Comparison of ENCODE assay signal across 16 mouse cellular contexts in genomic region chr5:135951660-135952059, GRCm38 (mm10). TPM values are rescaled to one million over a fixed set of nuclear protein-coding genes. Genes with fewer than 3 reads are reported as not detected.
DNase-seq lines count a peak whose midpoint lies in the region; ATAC-seq and TF ChIP-seq lines count a peak whose summit lies in the region.
"Had no signal": no experiment of that assay in that cellular context is flagged by ENCODE, and none has a peak within 500 bp of the region (broad histone marks: within the 10 kb centered on the region; RNA-seq: fewer than 3 reads in every experiment).

No protein-coding gene starts in this region.

- WGBS in heart, embryonic 12.5 days, result 90% methylated on average over 2 of the region's 2 CpGs
- 78% methylated on average over 2 of the region's 2 CpGs for WGBS in bone marrow, adult 2 months
- WGBS in liver, embryonic 14.5 days (ENCODE audit: insufficient replicate concordance), result 63% methylated on average over 2 of the region's 2 CpGs

- intact Hi-C loops in left cerebral cortex, postnatal 36 days (cut with DNase I), result no loop called here

- H3K4me3 ChIP-seq in heart, embryonic 12.5 days, result no peak overlapping the region
- no peak overlapping the region for H3K4me3 ChIP-seq in bone marrow, adult 2 months (replicated peaks; ENCODE audit: control insufficient read depth, low read depth, low read length)
- H3K4me3 ChIP-seq in liver, embryonic 14.5 days (ENCODE audit: insufficient read depth in 1 of 2, low read depth in 2 of 2, low read length in 2 of 2), result no peak overlapping the region

- peaks cover under 1% of the 10 kb centered on the region for H3K4me1 ChIP-seq in heart, embryonic 12.5 days (replicated peaks)
- H3K4me1 ChIP-seq in bone marrow, adult 2 months (ENCODE audit: control insufficient read depth, insufficient read depth, low read length), result peaks cover 6% of the 10 kb centered on the region
- peaks cover 17 to 23% of the 10 kb centered on the region in 2 experiments for H3K4me1 ChIP-seq in liver, embryonic 14.5 days (replicated peaks; ENCODE audit: control insufficient read depth in 2 of 2, insufficient read depth in 2 of 2, low read length in 1 of 2)

- TF ChIP-seq EP300 in liver, embryonic 14.5 days (IDR thresholded peaks at IDR 0.05; ENCODE audit: low read depth), result no peak

- H3K36me3 ChIP-seq in heart, embryonic 12.5 days, result no peaks in the 10 kb centered on the region
- H3K36me3 ChIP-seq in liver, embryonic 14.5 days (replicated peaks; ENCODE audit: control insufficient read depth, insufficient read depth, low read depth), result no peaks in the 10 kb centered on the region

- H3K27ac ChIP-seq in heart, embryonic 12.5 days (ENCODE audit: poor library complexity, severe bottlenecking), result no peak overlapping the region
- H3K27ac ChIP-seq in bone marrow, adult 2 months (ENCODE audit: control insufficient read depth, insufficient read depth, low read depth, low read length, poor library complexity), result peak overlapping the region; percentile 55; the same call in 1 of the 2 replicates
- H3K27ac ChIP-seq in liver, embryonic 14.5 days, result peak overlapping the region; percentile 63

- 0 out of 2 replicates have a peak, but pooled peaks have one; percentile 40 for ATAC-seq in heart, embryonic 12.5 days (ENCODE audit: insufficient number of reproducible peaks, low FRiP score)
- peak; percentile 73 for ATAC-seq in liver, embryonic 14.5 days (ENCODE audit: insufficient read depth)

- H3K27me3 ChIP-seq in heart, embryonic 12.5 days (replicated peaks), result no peaks in the 10 kb centered on the region
- H3K27me3 ChIP-seq in liver, embryonic 14.5 days (ENCODE audit: control insufficient read depth, insufficient read depth, low read length), result no peaks in the 10 kb centered on the region

- no peak for TF ChIP-seq CTCF in bone marrow, adult 2 months (IDR thresholded peaks at IDR 0.05; ENCODE audit: control insufficient read depth, insufficient read depth, low read length)
- TF ChIP-seq CTCF in liver, embryonic 14.5 days (IDR thresholded peaks at IDR 0.05; ENCODE audit: low read depth), result no peak

- H3K4me2 ChIP-seq in heart, embryonic 12.5 days, result no peak overlapping the region
- H3K4me2 ChIP-seq in liver, embryonic 14.5 days (ENCODE audit: low read depth), result peak overlapping the region; percentile 52

- DNase-seq in heart, postnatal 4 days, result no peak
- DNase-seq in liver, embryonic 14.5 days (ENCODE audit: low read depth in 3 of 3, low spot score in 3 of 3), result no peak
- no peak for DNase-seq in left cerebral cortex, postnatal 36 days (ENCODE audit: low spot score in 2 of 2)
- no peak for DNase-seq in lung, postnatal 25 days (ENCODE audit: low spot score)
- DNase-seq in cerebellum, postnatal 10 days, result no peak
- DNase-seq: adrenal gland, adult 8-10 months; cerebellum, adult 18-20 months; gastrocnemius, postnatal 14 days; kidney, adult 8-10 months had no signal

- H3K9ac ChIP-seq in heart, embryonic 12.5 days, result no peak overlapping the region
- H3K9ac ChIP-seq in liver, embryonic 14.5 days (replicated peaks), result peak overlapping the region; percentile 33; the same call in 1 of the 2 replicates

- no peaks in the 10 kb centered on the region for H3K9me3 ChIP-seq in heart, embryonic 12.5 days (replicated peaks)
- no peaks in the 10 kb centered on the region for H3K9me3 ChIP-seq in liver, embryonic 14.5 days (ENCODE audit: control insufficient read depth, low read length)

- TF ChIP-seq POLR2A in bone marrow, adult 2 months (IDR thresholded peaks at IDR 0.05; ENCODE audit: borderline replicate concordance, control insufficient read depth, low read depth, low read length), result no peak

RNA-seq across cellular contexts. Expression of gene Ywhag, which starts 17.2 kb away (rescaled TPM):
- 214 and 222 TPM in 2 replicates for polyA plus RNA-seq in heart, embryonic 12.5 days (2016; fragmentation: Nextera tagmentation; extraction: Ambion mirVana)
- total RNA-seq in heart, postnatal 4 days (2021), result 100 to 1,000 TPM; 285 to 292 TPM
- polyA plus RNA-seq in bone marrow, adult 2 months (2011; ENCODE audit: insufficient read depth, insufficient read length, low replicate concordance, missing spikeins), result 26.9 and 58.1 TPM in 2 replicates
- polyA plus RNA-seq in liver, embryonic 14.5 days (2012; rRNA removed), result 21.7 and 25.9 TPM in 2 replicates
- 26.3 and 30.1 TPM in 2 replicates for polyA plus RNA-seq in liver, embryonic 14.5 days (2014; fragmentation: Nextera tagmentation; extraction: Ambion mirVana)
- 1,000 to 10,000 TPM; 1,175 to 1,315 TPM for total RNA-seq in left cerebral cortex, postnatal 36 days (2021)

RNA-seq across cellular contexts. Expression of gene Ssc4d, which starts 22.7 kb away (rescaled TPM):
- 0.70 and 1.6 TPM in 2 replicates for polyA plus RNA-seq in heart, embryonic 12.5 days (2016; fragmentation: Nextera tagmentation; extraction: Ambion mirVana)
- total RNA-seq in heart, postnatal 4 days (2021), result under 1 TPM; 0.36 to 0.69 TPM
- polyA plus RNA-seq in bone marrow, adult 2 months (2011; ENCODE audit: insufficient read depth, insufficient read length, low replicate concordance, missing spikeins), result 1.1 and 4.0 TPM in 2 replicates
- polyA plus RNA-seq in liver, embryonic 14.5 days (2012; rRNA removed), result 2.3 and 2.8 TPM in 2 replicates
- polyA plus RNA-seq in liver, embryonic 14.5 days (2014; fragmentation: Nextera tagmentation; extraction: Ambion mirVana), result 1.5 and 2.1 TPM in 2 replicates
- 1 to 10 TPM; 1.4 TPM for total RNA-seq in left cerebral cortex, postnatal 36 days (2021)

RNA-seq across cellular contexts. Expression of gene Zp3, which starts 28.2 kb away (rescaled TPM):
- 0.13 TPM in 1 of 2 replicates, not detected in the other for polyA plus RNA-seq in heart, embryonic 12.5 days (2016; fragmentation: Nextera tagmentation; extraction: Ambion mirVana)
- total RNA-seq in heart, postnatal 4 days (2021), result not detected
- not detected in 2 replicates for polyA plus RNA-seq in bone marrow, adult 2 months (2011; ENCODE audit: insufficient read depth, insufficient read length, low replicate concordance, missing spikeins)
- 0.03 TPM in 1 of 2 replicates, not detected in the other for polyA plus RNA-seq in liver, embryonic 14.5 days (2012; rRNA removed)
- polyA plus RNA-seq in liver, embryonic 14.5 days (2014; fragmentation: Nextera tagmentation; extraction: Ambion mirVana), result not detected in 2 replicates
- not detected for total RNA-seq in left cerebral cortex, postnatal 36 days (2021)
- total RNA-seq: adrenal gland, adult 8-10 months; gastrocnemius, postnatal 14 days; left cerebral cortex, adult 18-20 months; neutrophil, adult 5-6 weeks had no signal
- polyA plus RNA-seq: cortical plate, adult 2 months; heart, embryonic 16.5 days; large intestine, adult 2 months had no signal

RNA-seq across cellular contexts. Expression of gene Dtx2, which starts 42.9 kb away (rescaled TPM):
- 28.7 and 29.9 TPM in 2 replicates for polyA plus RNA-seq in heart, embryonic 12.5 days (2016; fragmentation: Nextera tagmentation; extraction: Ambion mirVana)
- total RNA-seq in heart, postnatal 4 days (2021), result 10 to 100 TPM in 1 of 2 experiments, 1 to 10 TPM in 1; 9.7 to 10.7 TPM
- polyA plus RNA-seq in bone marrow, adult 2 months (2011; ENCODE audit: insufficient read depth, insufficient read length, low replicate concordance, missing spikeins), result 6.9 and 9.3 TPM in 2 replicates
- polyA plus RNA-seq in liver, embryonic 14.5 days (2012; rRNA removed), result 3.4 and 5.0 TPM in 2 replicates
- polyA plus RNA-seq in liver, embryonic 14.5 days (2014; fragmentation: Nextera tagmentation; extraction: Ambion mirVana), result 5.1 and 5.4 TPM in 2 replicates
- 1 to 10 TPM; 7.7 to 8.4 TPM for total RNA-seq in left cerebral cortex, postnatal 36 days (2021)
